Mouse (Mus musculus) left cerebral cortex, adult 11 months (tissue): ENCODE data around the gene Ppm1j.

Experiments used
- DNase-seq: peaks from one replicate; pipeline ENCODE4 v3.0.0; 2022; ENCODE audit warnings: low spot score

The Ppm1j gene

DNA sequence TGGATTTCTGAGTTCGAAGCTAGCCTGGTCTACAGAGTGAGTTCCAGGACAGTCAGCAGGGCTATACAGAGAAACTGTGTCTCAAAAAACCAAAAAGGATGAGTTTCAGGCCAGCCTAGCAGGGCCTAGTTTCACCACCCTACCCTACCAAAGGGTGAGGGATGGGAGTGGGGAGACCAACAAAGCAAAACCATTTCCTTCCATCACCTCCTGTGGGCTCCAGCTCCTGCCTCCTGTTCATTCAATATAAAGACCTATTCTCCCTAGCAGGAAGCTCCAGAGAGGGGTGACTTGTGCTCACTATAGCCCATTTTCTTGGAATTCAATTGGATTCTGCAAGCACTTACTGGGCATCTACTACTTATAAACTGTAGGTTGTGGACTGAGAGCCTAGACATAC lies 33.9 kb downstream of the Ppm1j start:
- no peak for DNase-seq

DNA sequence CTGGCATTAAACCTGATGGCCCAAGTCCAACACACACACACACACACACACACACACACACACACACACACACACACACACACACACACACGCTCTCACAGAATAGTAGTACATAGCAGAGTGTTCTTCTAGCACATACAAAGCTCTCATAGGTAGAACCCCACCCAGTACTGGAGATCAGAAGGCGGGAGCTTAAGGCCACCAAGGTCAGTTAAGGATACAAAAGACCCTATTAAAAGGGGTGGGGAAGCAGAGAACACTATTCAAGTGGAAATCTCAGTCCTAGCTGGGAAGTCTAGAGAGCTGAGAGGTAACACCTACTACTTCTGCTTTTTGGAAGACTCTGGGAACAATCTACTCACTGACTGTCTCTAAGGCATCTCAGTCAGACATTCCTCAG lies 34.5 kb downstream of the Ppm1j start:
- no peak for DNase-seq

DNA sequence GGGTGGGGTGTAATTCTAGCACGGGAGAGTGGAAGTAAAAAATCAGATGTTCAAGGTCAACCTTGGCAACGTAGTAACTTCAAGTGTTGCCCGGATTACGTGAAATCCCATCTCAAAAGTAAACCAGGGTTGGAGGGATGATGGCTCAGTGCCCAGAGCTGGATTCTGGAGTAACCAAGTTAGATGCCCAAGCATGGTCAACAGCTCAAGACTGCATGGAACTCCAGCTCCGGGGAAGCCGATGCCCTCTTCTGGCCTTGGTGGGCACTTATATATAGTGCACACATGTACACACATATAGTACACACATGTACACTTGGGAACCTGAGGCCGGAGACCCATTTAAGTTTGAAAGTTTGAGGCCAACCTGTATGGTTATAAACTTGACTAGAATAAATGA lies 35.3 kb downstream of the Ppm1j start:
- DNase-seq = no peak

- no peak for DNase-seq
These were observed 36.7 kb downstream of the Ppm1j start for GRCm38 (mm10) chr3:104817481-104817990.

GRCm38 (mm10) chr3:104817991-104818748 lies 37.3 kb downstream of the Ppm1j start, which contains the start of gene Mov10:
Gene Mov10 (minus strand): TSS chr3:104818563.
- DNase-seq = no peak

DNA sequence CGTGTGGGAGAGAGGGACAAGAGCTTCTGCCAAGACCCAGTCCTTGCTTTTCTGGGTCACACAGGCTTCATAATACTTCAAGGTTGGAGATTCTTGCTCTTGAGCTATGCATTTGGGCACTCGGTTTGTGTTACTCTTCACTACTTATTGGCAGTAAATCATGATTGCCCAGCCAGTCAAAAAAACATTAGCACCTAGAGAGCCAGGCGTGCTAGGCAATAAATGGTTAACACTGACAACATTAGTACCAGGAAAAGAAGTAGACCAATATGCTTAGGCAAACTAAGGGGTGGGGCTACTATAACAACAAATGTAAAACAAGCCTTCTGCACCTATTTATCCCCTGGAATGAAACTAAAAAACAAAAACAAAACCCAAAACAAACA lies 37.9 kb downstream of the Ppm1j start:
- DNase-seq = no peak

GRCm38 (mm10) chr3:104820426-104820825 lies 39.6 kb downstream of the Ppm1j start:
- no peak for DNase-seq

GRCm38 (mm10) chr3:104822413-104822812 lies 41.6 kb downstream of the Ppm1j start:
- no peak for DNase-seq
